In the genomic region with DNA sequence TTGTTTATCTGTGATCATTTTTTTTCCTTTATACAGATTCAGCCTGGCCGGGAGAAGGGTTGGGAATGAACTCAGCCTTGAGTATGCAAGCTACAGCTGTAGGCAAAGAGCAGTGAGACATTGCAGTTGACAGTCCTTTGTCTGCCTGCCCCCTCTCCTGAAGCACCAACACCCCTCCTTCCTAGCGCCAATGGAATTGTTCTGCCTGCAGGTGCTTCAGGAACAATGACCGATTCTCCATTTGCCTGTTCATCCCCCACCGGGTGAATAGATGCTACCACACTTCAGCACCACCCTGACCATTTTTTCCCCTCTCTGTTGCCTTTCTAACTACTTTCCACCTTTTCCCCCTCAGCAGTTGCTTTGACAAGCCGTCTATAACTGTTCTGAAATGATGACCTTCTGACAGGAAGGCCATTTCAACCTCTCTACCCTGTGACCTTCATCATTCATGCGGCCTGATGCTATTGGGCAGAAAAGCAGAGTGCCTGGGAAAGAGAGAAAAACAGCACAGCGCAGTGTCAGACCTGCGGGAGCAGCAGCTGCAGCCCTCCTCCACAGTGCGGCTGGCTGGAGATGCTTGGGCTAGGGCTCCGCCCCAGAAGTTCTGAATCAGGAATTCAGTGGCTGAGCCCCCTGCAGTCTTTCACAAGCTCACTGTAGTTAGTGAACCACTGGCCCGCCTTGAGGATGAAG, we compare ENCODE assay signal across 8 mouse cellular contexts. TPM values are rescaled to one million over a fixed set of nuclear protein-coding genes. Genes with fewer than 3 reads are reported as not detected.
DNase-seq lines count a peak whose midpoint lies in the region; ATAC-seq and TF ChIP-seq lines count a peak whose summit lies in the region.

No protein-coding gene starts in this region.

- intact Hi-C loops in left cerebral cortex, adult 2 months (cut with DNase I), result loop anchor here (5.0 kb wide), 1 partner anchor 898 kb away; no protein-coding TSS in a partner anchor

- no peak overlapping the region for H3K4me2 ChIP-seq in kidney, embryonic 15.5 days
- peak overlapping the region; percentile 29; the same call in 1 of the 2 replicates for H3K4me2 ChIP-seq in hindbrain, embryonic 13.5 days
- no peak overlapping the region for H3K4me2 ChIP-seq in neural tube, embryonic 11.5 days (ENCODE audit: low read depth)

- peaks cover 29% of the 10 kb centered on the region for H3K4me1 ChIP-seq in kidney, embryonic 15.5 days
- H3K4me1 ChIP-seq in hindbrain, embryonic 13.5 days (replicated peaks), result peaks cover 20% of the 10 kb centered on the region
- peaks cover 9% of the 10 kb centered on the region for H3K4me1 ChIP-seq in neural tube, embryonic 11.5 days (ENCODE audit: control insufficient read depth, insufficient read depth, low read length)

- DNase-seq in kidney, adult 11 months, result no peak
- peak; percentile 65 for DNase-seq in brain, embryonic 14.5 days (ENCODE audit: low read depth)
- peak; percentile 65 for DNase-seq in neural tube, embryonic 11.5 days (ENCODE audit: low spot score)
- DNase-seq in testis, postnatal 10 days (ENCODE audit: low spot score), result no peak
- DNase-seq in lung, adult 18-20 months, result no peak
- DNase-seq in left cerebral cortex, adult 2 months (ENCODE audit: extremely low spot score in 1 of 2, low spot score in 2 of 2), result no peak

- H3K36me3 ChIP-seq in kidney, embryonic 15.5 days, result no peaks in the 10 kb centered on the region
- H3K36me3 ChIP-seq in hindbrain, embryonic 13.5 days, result no peaks in the 10 kb centered on the region
- H3K36me3 ChIP-seq in neural tube, embryonic 11.5 days (ENCODE audit: control insufficient read depth, insufficient read depth, low read length), result no peaks in the 10 kb centered on the region

- H3K9ac ChIP-seq in kidney, embryonic 15.5 days, result no peak overlapping the region
- H3K9ac ChIP-seq in hindbrain, embryonic 13.5 days, result peak overlapping the region; percentile 9; the same call in 1 of the 2 replicates
- no peak overlapping the region; the same call in 1 of the 2 replicates for H3K9ac ChIP-seq in neural tube, embryonic 11.5 days (ENCODE audit: low read length)

- no peak for TF ChIP-seq CTCF in brain, embryonic 14.5 days (IDR thresholded peaks at IDR 0.05; ENCODE audit: borderline replicate concordance, extremely low read depth, insufficient read depth, insufficient read length)
- TF ChIP-seq CTCF in left cerebral cortex, adult 2 months (IDR thresholded peaks at IDR 0.05), result no peak; the same call in 1 of the 2 replicates

- WGBS in kidney, embryonic 15.5 days, result 7% methylated on average over 11 of the region's 11 CpGs
- WGBS in hindbrain, embryonic 13.5 days, result 3% methylated on average over 11 of the region's 11 CpGs
- WGBS in neural tube, embryonic 11.5 days, result 3% methylated on average over 11 of the region's 11 CpGs

- no peak overlapping the region for H3K27ac ChIP-seq in kidney, embryonic 15.5 days
- H3K27ac ChIP-seq in hindbrain, embryonic 13.5 days, result peak overlapping the region; percentile 44
- no peak overlapping the region for H3K27ac ChIP-seq in neural tube, embryonic 11.5 days (ENCODE audit: low read depth, low read length)
- H3K27ac ChIP-seq in left cerebral cortex, adult 2 months, result no peak overlapping the region

- H3K27me3 ChIP-seq in kidney, embryonic 15.5 days, result 0 out of 2 replicates have a peak, but pooled peaks cover 6% of the 10 kb centered on the region
- peaks cover 4% of the 10 kb centered on the region; the same call in 1 of the 2 replicates for H3K27me3 ChIP-seq in hindbrain, embryonic 13.5 days
- no peaks in the 10 kb centered on the region for H3K27me3 ChIP-seq in neural tube, embryonic 11.5 days (ENCODE audit: control insufficient read depth, insufficient read depth, low read length)

- peak; percentile 46 for ATAC-seq in kidney, embryonic 15.5 days (replicated peaks; ENCODE audit: low FRiP score)
- ATAC-seq in hindbrain, embryonic 13.5 days (ENCODE audit: low FRiP score), result peak; percentile 37
- peak; percentile 60; the same call in 1 of the 2 replicates for ATAC-seq in neural tube, embryonic 11.5 days (ENCODE audit: insufficient read depth, low FRiP score, low TSS enrichment)

- no peaks in the 10 kb centered on the region for H3K9me3 ChIP-seq in kidney, embryonic 15.5 days (replicated peaks)
- H3K9me3 ChIP-seq in hindbrain, embryonic 13.5 days, result no peaks in the 10 kb centered on the region
- H3K9me3 ChIP-seq in neural tube, embryonic 11.5 days (ENCODE audit: control insufficient read depth, low read length), result no peaks in the 10 kb centered on the region

- H3K4me3 ChIP-seq in kidney, embryonic 15.5 days (replicated peaks), result no peak overlapping the region
- H3K4me3 ChIP-seq in hindbrain, embryonic 13.5 days, result no peak overlapping the region
- no peak overlapping the region for H3K4me3 ChIP-seq in neural tube, embryonic 11.5 days (ENCODE audit: low read depth, low read length)
- no peak overlapping the region for H3K4me3 ChIP-seq in left cerebral cortex, adult 2 months

- TF ChIP-seq POLR2A in brain, embryonic 14.5 days (IDR thresholded peaks at IDR 0.05; ENCODE audit: borderline replicate concordance, extremely low read depth, insufficient read depth, insufficient read length, poor library complexity, severe bottlenecking), result no peak

RNA-seq across cellular contexts. Expression of a gene that starts 4.6 kb away (rescaled TPM):
- polyA plus RNA-seq in kidney, embryonic 15.5 days (2015; fragmentation: Nextera tagmentation; extraction: Ambion mirVana), result 82.7 and 87.5 TPM in 2 replicates
- 37.8 and 53.1 TPM in 2 replicates for polyA plus RNA-seq in brain, embryonic 14.5 days (2012; rRNA removed)
- polyA plus RNA-seq in hindbrain, embryonic 13.5 days (2015; fragmentation: Nextera tagmentation; extraction: Ambion mirVana), result 58.4 and 63.4 TPM in 2 replicates
- polyA plus RNA-seq in neural tube, embryonic 11.5 days (2014; fragmentation: Nextera tagmentation; extraction: Ambion mirVana), result 116 and 119 TPM in 2 replicates
- 10 to 100 TPM; 30.9 to 42.1 TPM for total RNA-seq in left cerebral cortex, adult 2 months (2021)

RNA-seq across cellular contexts. Expression of a gene that starts 18.5 kb away (rescaled TPM):
- polyA plus RNA-seq in kidney, embryonic 15.5 days (2015; fragmentation: Nextera tagmentation; extraction: Ambion mirVana), result 98.1 and 106 TPM in 2 replicates
- polyA plus RNA-seq in brain, embryonic 14.5 days (2012; rRNA removed), result 64.4 and 78.7 TPM in 2 replicates
- 72.5 and 73.5 TPM in 2 replicates for polyA plus RNA-seq in hindbrain, embryonic 13.5 days (2015; fragmentation: Nextera tagmentation; extraction: Ambion mirVana)
- polyA plus RNA-seq in neural tube, embryonic 11.5 days (2014; fragmentation: Nextera tagmentation; extraction: Ambion mirVana), result 81.9 and 93.0 TPM in 2 replicates
- 10 to 100 TPM; 43.2 to 50.3 TPM for total RNA-seq in left cerebral cortex, adult 2 months (2021)

Comparison
In these comparisons a context has a peak if more than half of its experiments do, and no peak if none do; other contexts are left out.
1. DNase-seq: peak in brain, embryonic 14.5 days (single experiment) and neural tube, embryonic 11.5 days (single experiment); none in kidney, adult 11 months (single experiment), testis, postnatal 10 days (single experiment), lung, adult 18-20 months (0 of 2) and left cerebral cortex, adult 2 months (0 of 2).
2. Peak in every context shown above with its lines, with median percentiles within 50 percentile points of each other: ATAC-seq.